ENCODE assay signal across 4 mouse cellular contexts in genomic region chr5:117515861-117516260, GRCm38 (mm10).
"Had no signal": no experiment of that assay in that cellular context is flagged by ENCODE, and none has a peak within 500 bp of the region (broad histone marks: within the 10 kb centered on the region; RNA-seq: fewer than 3 reads in every experiment).

No protein-coding gene starts in this region.

- DNase-seq: liver, embryonic 13.5 days; right cerebral cortex, adult 18-20 months; right cerebral cortex, postnatal 25 days; thymus, adult 18-20 months had no signal
